Mouse (Mus musculus) megakaryocyte, embryonic 14.5 days (primary cell): ENCODE data around the gene Olfr186. TPM values are rescaled to one million over a fixed set of nuclear protein-coding genes. Genes with fewer than 3 reads are reported as not detected.
"Not testable (repeated sequence)": the region's sequence is repeated elsewhere in the genome, so short reads cannot be mapped to it uniquely, and the experiment has no call there.

Experiments
- H3K27me3 ChIP-seq: replicated peaks from 2 replicates; pipeline ENCODE3; 2012; ENCODE audit warnings: inconsistent platforms
- H3K36me3 ChIP-seq: replicated peaks from 2 replicates; pipeline ENCODE3; 2012; ENCODE audit warnings: low read length, inconsistent platforms, mixed read lengths
- H3K4me1 ChIP-seq: 2 replicates; pipeline ENCODE4 v1.6.1; 2012; ENCODE audit warnings: inconsistent platforms
- H3K4me3 ChIP-seq: replicated peaks from 2 replicates; pipeline ENCODE3; 2012; ENCODE audit warnings: moderate library complexity, mild to moderate bottlenecking, inconsistent platforms
- H3K9me3 ChIP-seq: 2 replicates; pipeline ENCODE4 v1.6.1; 2012; ENCODE audit warnings: inconsistent platforms
- FLI1 ChIP-seq: IDR thresholded peaks from 2 replicates; pipeline ENCODE4 v1.6.1; 2012; ENCODE audit warnings: low read length, inconsistent platforms, mixed read lengths
- GATA1 ChIP-seq: IDR thresholded peaks from 3 replicates; pipeline ENCODE4 v1.6.1; 2012; ENCODE audit warnings: mixed read lengths, low read length, inconsistent platforms, borderline replicate concordance
- polyA plus RNA-seq: library from polyadenylated mRNA; stranded (reverse); fragments of >175 nt; gene quantifications from 2 replicates; pipeline ENCODE4 v1.2.3, GENCODE M21; 2012; ENCODE audit warnings: low replicate concordance; ENCODE audit not compliant: insufficient read depth

Olfr186 gene
- not detected in 2 replicates for polyA plus RNA-seq

- Histone ChIP-seq H3K4me3 (no peak within 1 kb of the TSS), H3K36me3 (no peaks in the 10 kb centered on the region), H3K27me3 (no peaks in the 10 kb centered on the region), H3K9me3 (no peaks in the 10 kb centered on the region), H3K4me1 (no peaks in the 10 kb centered on the region)
- no peak for TF ChIP-seq FLI1
- TF ChIP-seq GATA1, result no peak
Observed at GRCm38 (mm10) chr16:59030191-59030590, at the start of gene Olfr186. Gene Olfr186 (minus strand): TSS chr16:59030291.

- no peaks in the 10 kb centered on the region for H3K36me3 ChIP-seq
- no peak within 1 kb of the TSS for H3K4me3 ChIP-seq
- no peaks in the 10 kb centered on the region for H3K27me3 ChIP-seq
- H3K9me3 ChIP-seq, result no peaks in the 10 kb centered on the region
- no peak for TF ChIP-seq GATA1
- no peak for TF ChIP-seq FLI1
- no peaks in the 10 kb centered on the region for H3K4me1 ChIP-seq
Observed at GRCm38 (mm10) chr16:59077905-59078304, 47.8 kb upstream of the Olfr186 start, which contains the start of gene Olfr190. Gene Olfr190 (minus strand): TSS chr16:59078005.

DNA sequence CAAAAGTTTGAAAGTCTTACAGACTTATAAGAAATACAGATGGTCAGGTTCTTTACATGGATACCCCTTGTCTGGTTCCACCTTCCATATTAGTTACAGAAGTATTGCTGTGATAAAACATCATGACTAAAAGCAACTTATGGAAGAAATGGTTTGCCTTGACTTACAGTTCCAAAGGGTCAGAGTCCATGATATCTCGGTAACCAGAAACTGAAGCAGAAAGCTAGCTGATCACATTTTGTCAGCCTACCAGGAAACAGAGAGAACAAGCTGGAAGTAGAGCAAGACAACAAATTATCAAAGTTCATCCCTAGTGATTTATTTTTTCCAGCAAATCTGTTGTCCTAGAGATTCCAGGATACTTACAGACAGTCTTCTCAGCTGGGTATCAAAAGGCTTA, 43.4 kb upstream of the Olfr186 start:
- Histone ChIP-seq H3K36me3 (no peaks in the 10 kb centered on the region), H3K4me1 (no peaks in the 10 kb centered on the region), H3K4me3 (no peak overlapping the region), H3K9me3 (no peaks in the 10 kb centered on the region), H3K27me3 (no peaks in the 10 kb centered on the region)
- TF ChIP-seq FLI1, result no peak
- no peak for TF ChIP-seq GATA1

GRCm38 (mm10) chr16:59071755-59072154, 41.7 kb upstream of the Olfr186 start:
- H3K9me3 ChIP-seq, result no peaks in the 10 kb centered on the region
- TF ChIP-seq GATA1 (no peak), FLI1 (no peak)
- H3K4me3 ChIP-seq, result no peak overlapping the region
- H3K4me1 ChIP-seq, result no peaks in the 10 kb centered on the region
- H3K36me3 ChIP-seq, result no peaks in the 10 kb centered on the region
- no peaks in the 10 kb centered on the region for H3K27me3 ChIP-seq

GRCm38 (mm10) chr16:59062411-59062810, 32.3 kb upstream of the Olfr186 start:
- H3K27me3 ChIP-seq, H3K36me3 ChIP-seq, H3K4me3 ChIP-seq, H3K4me1 ChIP-seq, H3K9me3 ChIP-seq: not testable (repeated sequence)

GRCm38 (mm10) chr16:59049286-59049685, 19.2 kb upstream of the Olfr186 start:
- not testable (repeated sequence) for H3K27me3 ChIP-seq, H3K4me1 ChIP-seq, H3K4me3 ChIP-seq, H3K9me3 ChIP-seq, H3K36me3 ChIP-seq

DNA sequence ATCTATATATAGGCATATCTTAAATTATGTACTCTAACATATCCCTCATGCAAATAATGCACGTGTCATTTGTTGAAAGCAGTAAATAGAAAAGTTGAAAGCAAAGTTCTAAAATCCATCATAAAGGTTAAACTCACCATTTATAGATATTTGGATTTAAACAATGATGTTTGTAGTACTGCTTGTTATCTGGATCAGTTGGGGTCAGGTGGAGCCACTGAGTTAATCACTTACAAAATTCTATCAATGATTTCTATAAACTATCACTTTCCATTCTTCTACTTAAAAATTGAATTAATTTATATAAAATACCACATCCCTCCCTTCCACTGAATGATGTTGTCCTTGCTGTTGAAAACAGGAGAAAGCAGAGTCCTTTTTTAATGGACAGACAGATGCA, 18.8 kb upstream of the Olfr186 start:
- no peaks in the 10 kb centered on the region for H3K36me3 ChIP-seq
- H3K9me3 ChIP-seq, result 0 out of 2 replicates have a peak, but pooled peaks cover 3% of the 10 kb centered on the region
- no peaks in the 10 kb centered on the region for H3K4me1 ChIP-seq
- no peak for TF ChIP-seq FLI1
- TF ChIP-seq GATA1, result no peak
- no peaks in the 10 kb centered on the region for H3K27me3 ChIP-seq
- no peak overlapping the region for H3K4me3 ChIP-seq

DNA sequence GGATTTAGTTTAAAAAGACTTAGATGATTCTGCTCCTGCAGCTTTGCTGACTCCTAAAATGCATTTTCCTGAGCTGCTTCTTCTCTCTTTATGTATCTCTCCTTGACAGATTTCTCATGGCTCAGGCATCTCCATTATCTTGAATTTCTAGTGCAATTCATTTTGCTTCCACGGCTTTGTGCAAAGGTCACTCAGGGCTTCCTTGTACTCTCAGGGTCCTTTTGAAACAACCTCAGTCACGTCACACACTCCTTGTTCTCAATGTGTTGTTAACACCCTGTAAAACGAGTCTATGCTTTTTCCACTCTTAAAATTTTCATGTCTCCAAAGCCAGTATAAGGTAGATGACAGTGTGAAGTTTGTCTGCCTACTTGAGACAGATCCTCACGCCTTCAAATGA, 17.5 kb upstream of the Olfr186 start:
- Histone ChIP-seq H3K27me3 (no peaks in the 10 kb centered on the region), H3K4me1 (no peaks in the 10 kb centered on the region), H3K9me3 (0 out of 2 replicates have a peak, but pooled peaks cover 3% of the 10 kb centered on the region), H3K36me3 (no peaks in the 10 kb centered on the region), H3K4me3 (no peak overlapping the region)
- TF ChIP-seq FLI1 (no peak), GATA1 (no peak)

DNA sequence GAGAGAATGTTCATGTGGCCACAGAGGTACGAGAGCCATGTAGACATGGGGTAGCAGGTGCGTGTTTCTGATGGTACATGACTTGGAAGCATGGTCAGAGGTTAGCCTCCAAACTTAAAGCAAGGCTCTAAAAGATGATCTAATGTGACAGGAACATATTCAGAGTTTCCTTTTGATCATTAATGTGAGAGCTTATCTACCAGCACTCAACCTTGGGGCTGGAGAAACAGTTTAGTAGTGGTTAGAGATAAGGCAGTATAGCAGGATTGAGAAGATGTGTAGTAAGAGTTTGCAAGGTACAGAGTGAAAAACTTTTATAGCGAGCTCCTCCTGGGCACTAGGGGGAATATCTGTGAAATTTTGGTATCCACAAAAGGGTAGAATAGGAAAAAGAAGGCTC, 15.7 kb upstream of the Olfr186 start:
- Histone ChIP-seq H3K36me3 (no peaks in the 10 kb centered on the region), H3K4me1 (no peaks in the 10 kb centered on the region), H3K4me3 (no peak overlapping the region), H3K27me3 (no peaks in the 10 kb centered on the region), H3K9me3 (0 out of 2 replicates have a peak, but pooled peaks cover 3% of the 10 kb centered on the region)
- TF ChIP-seq FLI1, result no peak

GRCm38 (mm10) chr16:59039710-59040109, 9.6 kb upstream of the Olfr186 start, which contains the start of gene Olfr187:
Gene Olfr187 (minus strand): TSS chr16:59039767.
- TF ChIP-seq GATA1 (no peak), FLI1 (no peak)
- Histone ChIP-seq H3K4me3 (no peak within 1 kb of the TSS), H3K9me3 (0 out of 2 replicates have a peak, but pooled peaks cover 3% of the 10 kb centered on the region), H3K4me1 (no peaks in the 10 kb centered on the region), H3K36me3 (no peaks in the 10 kb centered on the region), H3K27me3 (no peaks in the 10 kb centered on the region)

DNA sequence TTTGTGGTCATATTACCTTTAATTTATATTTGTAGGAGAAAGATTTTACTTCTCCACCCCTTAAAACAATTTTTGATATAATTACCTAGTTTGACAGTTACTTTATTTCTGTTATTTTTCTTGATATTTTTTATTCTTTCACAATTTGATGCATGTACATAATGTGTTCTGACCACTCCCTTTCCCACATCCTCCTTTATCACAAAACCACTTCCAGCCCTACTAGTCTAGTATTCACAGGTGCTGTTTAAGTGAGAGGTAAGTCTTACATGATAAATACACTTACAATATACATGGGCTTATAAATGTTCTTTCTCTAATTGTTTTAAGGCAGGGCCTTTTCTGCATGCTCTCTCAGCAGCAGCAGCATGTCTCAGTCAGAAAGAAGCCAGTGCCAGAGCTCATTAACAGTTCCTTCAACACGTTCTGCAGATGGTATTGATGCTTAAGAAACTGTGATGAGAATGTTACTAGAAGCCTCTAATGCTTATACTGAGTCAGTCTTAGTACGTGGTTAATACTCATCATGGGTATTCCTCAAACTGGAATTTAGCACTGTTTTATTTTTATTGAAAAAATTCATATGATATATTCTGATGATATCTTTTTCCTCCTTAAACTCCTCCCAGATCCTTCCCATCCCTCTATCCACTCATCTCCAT, 16.6 kb downstream of the Olfr186 start:
- TF ChIP-seq FLI1 (no peak), GATA1 (no peak)
- Histone ChIP-seq H3K27me3 (no peaks in the 10 kb centered on the region), H3K4me3 (no peak overlapping the region)

GRCm38 (mm10) chr16:59007146-59007545, 22.9 kb downstream of the Olfr186 start:
- H3K4me3 ChIP-seq, result no peak overlapping the region
- H3K9me3 ChIP-seq, result no peaks in the 10 kb centered on the region
- no peaks in the 10 kb centered on the region for H3K4me1 ChIP-seq
- no peaks in the 10 kb centered on the region for H3K36me3 ChIP-seq
- H3K27me3 ChIP-seq, result no peaks in the 10 kb centered on the region
- TF ChIP-seq GATA1, result no peak
- TF ChIP-seq FLI1, result no peak

More for the DNA sequence above, 16.6 kb downstream of the Olfr186 start:
- H3K4me1 ChIP-seq, result no peaks in the 10 kb centered on the region
- H3K36me3 ChIP-seq, result no peaks in the 10 kb centered on the region
- no peaks in the 10 kb centered on the region for H3K9me3 ChIP-seq
